Mouse (Mus musculus): ENCODE results near the gene Itgb7.

GRCm38 (mm10) chr15:102248812-102249191 is 17.1 kb upstream of the Itgb7 start:
- 0 out of 2 replicates have a peak, but pooled peaks have one; percentile 15 for TF ChIP-seq CTCF (IDR thresholded peaks at IDR 0.05)
- TF ChIP-seq EP300 (IDR thresholded peaks at IDR 0.05) = no peak
